Mouse (Mus musculus) bone marrow, adult 2 months (tissue): Measurements from ENCODE around the gene Ddx1.

Experiments
- CTCF ChIP-seq: fragments of 200-500 bp; IDR thresholded peaks from 2 replicates; pipeline ENCODE4 v1.5.1; 2011; ENCODE audit warnings: low read length, control low read depth; ENCODE audit not compliant: control insufficient read depth, insufficient read depth
- POLR2A ChIP-seq: fragments of 200-500 bp; IDR thresholded peaks from 2 replicates; pipeline ENCODE4 v1.6.1; 2011; ENCODE audit warnings: low read depth, mild to moderate bottlenecking, control low read depth, low read length, borderline replicate concordance; ENCODE audit not compliant: control insufficient read depth

DNA sequence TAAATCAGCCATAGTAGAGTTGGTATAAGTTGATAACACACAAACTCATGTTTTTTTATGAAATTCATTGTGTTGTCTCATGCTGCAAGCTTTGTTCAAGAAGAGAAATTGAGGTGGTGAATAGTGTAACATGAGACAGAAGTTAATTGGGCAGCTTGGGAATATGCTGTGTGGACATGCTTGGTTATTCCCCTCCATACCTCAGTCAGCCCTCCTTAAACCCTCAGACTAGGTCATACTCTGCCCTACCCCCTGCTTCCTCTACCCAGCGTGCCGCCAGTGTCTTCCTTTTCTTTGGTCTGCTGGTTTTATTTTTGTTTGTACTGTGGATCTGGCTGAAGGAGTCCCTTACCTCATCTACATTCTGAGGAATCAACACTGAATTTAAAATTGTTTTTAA lies 42.4 kb upstream of the Ddx1 start:
- TF ChIP-seq POLR2A (no peak), CTCF (no peak)
